In the genomic region with DNA sequence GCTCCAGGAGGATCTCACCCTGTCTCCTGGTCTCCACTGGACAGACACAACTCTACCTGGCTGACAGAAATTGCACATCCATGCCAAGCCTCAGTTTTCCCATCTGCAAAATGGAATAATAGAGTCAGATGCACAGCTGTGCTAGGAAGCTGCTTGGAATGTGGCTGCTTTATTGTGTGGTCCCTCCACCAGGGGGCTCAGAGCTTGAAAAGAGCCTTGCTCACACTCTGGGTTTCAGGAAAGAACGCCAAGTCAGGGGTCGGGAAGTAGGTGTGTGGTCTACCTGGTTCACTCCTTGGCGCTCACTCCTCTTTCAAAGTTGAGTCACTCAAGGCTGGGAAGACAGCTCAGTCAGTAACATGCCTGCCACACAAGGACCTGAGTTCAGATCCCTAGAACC, we compare ENCODE assay signal across 17 mouse cellular contexts.
DNase-seq lines count a peak whose midpoint lies in the region; ATAC-seq and TF ChIP-seq lines count a peak whose summit lies in the region.
"Had no signal": no experiment of that assay in that cellular context is flagged by ENCODE, and none has a peak within 500 bp of the region (broad histone marks: within the 10 kb centered on the region; RNA-seq: fewer than 3 reads in every experiment).

No protein-coding gene starts in this region.

- WGBS in liver, embryonic 14.5 days (ENCODE audit: insufficient replicate concordance): 79% methylated on average over 3 of the region's 3 CpGs
- WGBS in liver, embryonic 12.5 days (ENCODE audit: insufficient replicate concordance): 86% methylated on average over 3 of the region's 3 CpGs
- WGBS in stomach, postnatal 0 days: 86% methylated on average over 3 of the region's 3 CpGs

- H3K9me3 ChIP-seq in liver, embryonic 14.5 days (ENCODE audit: control insufficient read depth, low read length): no peaks in the 10 kb centered on the region
- no peaks in the 10 kb centered on the region for H3K9me3 ChIP-seq in liver, embryonic 12.5 days (replicated peaks)
- no peaks in the 10 kb centered on the region for H3K9me3 ChIP-seq in stomach, postnatal 0 days (ENCODE audit: control insufficient read depth, low read length)
- H3K9me3 ChIP-seq: heart, embryonic 15.5 days; liver, embryonic 13.5 days; midbrain, embryonic 13.5 days had no signal

- no peaks in the 10 kb centered on the region for H3K36me3 ChIP-seq in liver, embryonic 14.5 days (replicated peaks; ENCODE audit: control insufficient read depth, insufficient read depth, low read depth)
- H3K36me3 ChIP-seq in liver, embryonic 12.5 days: peaks cover 36% of the 10 kb centered on the region
- 0 out of 2 replicates have a peak, but pooled peaks cover 2% of the 10 kb centered on the region for H3K36me3 ChIP-seq in stomach, postnatal 0 days (ENCODE audit: control insufficient read depth, insufficient read depth, low read length)

- H3K27me3 ChIP-seq in liver, embryonic 14.5 days (ENCODE audit: control insufficient read depth, insufficient read depth, low read length): no peaks in the 10 kb centered on the region
- no peaks in the 10 kb centered on the region for H3K27me3 ChIP-seq in liver, embryonic 12.5 days (replicated peaks)
- H3K27me3 ChIP-seq in stomach, postnatal 0 days (ENCODE audit: control insufficient read depth, insufficient read depth, low read length): no peaks in the 10 kb centered on the region
- H3K27me3 ChIP-seq: heart, embryonic 15.5 days; liver, embryonic 13.5 days; midbrain, embryonic 13.5 days had no signal

- no peak overlapping the region for H3K4me2 ChIP-seq in liver, embryonic 14.5 days (ENCODE audit: low read depth)
- no peak overlapping the region for H3K4me2 ChIP-seq in liver, embryonic 12.5 days
- H3K4me2 ChIP-seq in stomach, postnatal 0 days (replicated peaks; ENCODE audit: low read depth): no peak overlapping the region
- H3K4me2 ChIP-seq: heart, embryonic 15.5 days; liver, embryonic 13.5 days; midbrain, embryonic 13.5 days had no signal

- no peak for TF ChIP-seq EP300 in liver, embryonic 14.5 days (IDR thresholded peaks at IDR 0.05; ENCODE audit: low read depth)
- TF ChIP-seq EP300 in stomach, postnatal 0 days (optimal IDR thresholded peaks at IDR 0.05): no peak

- no peak for DNase-seq in gastrocnemius, adult 2 months
- no peak for DNase-seq in gastrocnemius, adult 18-20 months (ENCODE audit: low spot score)
- no peak for DNase-seq in liver, embryonic 14.5 days (ENCODE audit: low read depth in 3 of 3, low spot score in 3 of 3)
- DNase-seq in thymus, postnatal 4 days: peak; percentile 58
- no peak for DNase-seq in thymus, postnatal 25 days
- DNase-seq in stomach, postnatal 0 days (ENCODE audit: low spot score): no peak
- no peak for DNase-seq in right cerebral cortex, postnatal 10 days (ENCODE audit: low spot score in 2 of 2)
- DNase-seq: cerebellum, adult 11 months; gastrocnemius, postnatal 14 days; kidney, adult 11 months; left cerebral cortex, postnatal 4 days; liver, embryonic 13.5 days; right cerebral cortex, postnatal 25 days had no signal

- intact Hi-C loops in gastrocnemius, adult 2 months (cut with DNase I): loop anchor here (5.0 to 10.0 kb wide), 4 partner anchors 34 to 1066 kb away; no protein-coding TSS in a partner anchor

- H3K27ac ChIP-seq in gastrocnemius, adult 2 months: peak overlapping the region; percentile 16; the same call in 1 of the 2 replicates
- no peak overlapping the region for H3K27ac ChIP-seq in liver, embryonic 14.5 days
- H3K27ac ChIP-seq in liver, embryonic 12.5 days: no peak overlapping the region
- H3K27ac ChIP-seq in stomach, postnatal 0 days (replicated peaks): no peak overlapping the region
- H3K27ac ChIP-seq: liver, embryonic 13.5 days had no signal

- H3K4me3 ChIP-seq in gastrocnemius, adult 2 months: no peak overlapping the region
- no peak overlapping the region for H3K4me3 ChIP-seq in liver, embryonic 14.5 days (ENCODE audit: insufficient read depth in 1 of 2, low read depth in 2 of 2, low read length in 2 of 2)
- no peak overlapping the region for H3K4me3 ChIP-seq in liver, embryonic 12.5 days
- H3K4me3 ChIP-seq in stomach, postnatal 0 days (ENCODE audit: low read depth, low read length): no peak overlapping the region
- H3K4me3 ChIP-seq: heart, embryonic 15.5 days; liver, embryonic 13.5 days; midbrain, embryonic 13.5 days had no signal

- ATAC-seq in liver, embryonic 14.5 days (ENCODE audit: insufficient read depth): no peak
- no peak for ATAC-seq in liver, embryonic 12.5 days
- ATAC-seq in stomach, postnatal 0 days (ENCODE audit: low FRiP score, low TSS enrichment): no peak
- ATAC-seq: forebrain, embryonic 14.5 days; midbrain, embryonic 13.5 days had no signal

- H3K4me1 ChIP-seq in liver, embryonic 14.5 days (replicated peaks; ENCODE audit: control insufficient read depth in 2 of 2, insufficient read depth in 2 of 2, low read length in 1 of 2): peaks cover 0 to 8% of the 10 kb centered on the region in 2 experiments; a peak in 1 of 4 replicates
- H3K4me1 ChIP-seq in liver, embryonic 12.5 days: peaks cover 63% of the 10 kb centered on the region
- peaks cover 6% of the 10 kb centered on the region; the same call in 1 of the 2 replicates for H3K4me1 ChIP-seq in stomach, postnatal 0 days (replicated peaks; ENCODE audit: control insufficient read depth, insufficient read depth)

- TF ChIP-seq CTCF in gastrocnemius, adult 2 months (IDR thresholded peaks at IDR 0.05): no peak; the same call in 1 of the 2 replicates
- peak; percentile 45 for TF ChIP-seq CTCF in liver, embryonic 14.5 days (IDR thresholded peaks at IDR 0.05; ENCODE audit: low read depth)
- TF ChIP-seq CTCF in stomach, postnatal 0 days (IDR thresholded peaks at IDR 0.05; ENCODE audit: low read depth): peak; percentile 49

- no peak overlapping the region for H3K9ac ChIP-seq in liver, embryonic 14.5 days (replicated peaks)
- no peak overlapping the region for H3K9ac ChIP-seq in liver, embryonic 12.5 days
- H3K9ac ChIP-seq in stomach, postnatal 0 days (ENCODE audit: low read length): no peak overlapping the region
- H3K9ac ChIP-seq: liver, embryonic 13.5 days had no signal
